In genomic region chr16:3723231-3723630, GRCm38 (mm10) we compare ENCODE assay signal across 21 mouse cellular contexts. TPM values are rescaled to one million over a fixed set of nuclear protein-coding genes. Genes with fewer than 3 reads are reported as not detected.
A peak's percentile ranks its signal among the peaks of the same experiment; 100 is the strongest.
DNase-seq lines count a peak whose midpoint lies in the region; ATAC-seq and TF ChIP-seq lines count a peak whose summit lies in the region.
"Had no signal": no experiment of that assay in that cellular context is flagged by ENCODE, and none has a peak within 500 bp of the region (broad histone marks: within the 10 kb centered on the region; RNA-seq: fewer than 3 reads in every experiment).

No protein-coding gene starts in this region.

- DNase-seq in 3134 (ENCODE audit: extremely low read depth, insufficient read length, low spot score), result peak; percentile 81
- peak; percentile 71 for DNase-seq in CD4-positive helper T cell, adult 2 months (ENCODE audit: low read depth, low spot score)
- no peak for DNase-seq in embryo, embryonic 11 days
- DNase-seq in layer of hippocampus, adult 11-12 months (ENCODE audit: low spot score), result no peak
- no peak for DNase-seq in right cerebral cortex, postnatal 10 days (ENCODE audit: low spot score in 2 of 2)
- no peak for DNase-seq in layer of hippocampus, adult 18-20 months (ENCODE audit: low spot score in 2 of 2)
- DNase-seq: cerebellum, adult 8-10 months; heart, postnatal 14 days; liver had no signal

- peak; percentile 87 for ATAC-seq in megakaryocyte, adult 5-6 weeks (ENCODE audit: poor library complexity, severe bottlenecking)
- ATAC-seq: hindbrain, postnatal 0 days had no signal

- peak overlapping the region; percentile 32 for H3K4me3 ChIP-seq in bone marrow macrophage, adult 2 months (ENCODE audit: insufficient read depth, low read length)
- H3K4me3 ChIP-seq: embryonic facial prominence, embryonic 10.5 days; heart, adult 2 months; kidney, embryonic 15.5 days; lung, embryonic 15.5 days; midbrain, embryonic 10.5 days had no signal

- H3K27ac ChIP-seq in bone marrow macrophage, adult 2 months (ENCODE audit: insufficient read depth, low read depth, low read length), result peak overlapping the region; percentile 97
- H3K27ac ChIP-seq: embryonic facial prominence, embryonic 10.5 days; heart, adult 2 months; hindbrain, postnatal 0 days; kidney, embryonic 15.5 days; lung, embryonic 15.5 days; midbrain, embryonic 10.5 days had no signal

- H3K4me1 ChIP-seq in bone marrow macrophage, adult 2 months (ENCODE audit: control insufficient read depth, insufficient read depth, low read length), result peaks cover 26% of the 10 kb centered on the region
- H3K4me1 ChIP-seq: embryonic facial prominence, embryonic 10.5 days; kidney, embryonic 15.5 days; lung, embryonic 15.5 days; midbrain, embryonic 10.5 days had no signal

- no peak for TF ChIP-seq POLR2A in bone marrow macrophage, adult 2 months (IDR thresholded peaks at IDR 0.05; ENCODE audit: borderline replicate concordance, low read depth, low read length)

- no peak for TF ChIP-seq CTCF in bone marrow macrophage, adult 2 months (IDR thresholded peaks at IDR 0.05; ENCODE audit: low read depth, low read length)

RNA-seq across cellular contexts. Expression of gene Mefv, which starts 5.3 kb away (rescaled TPM):
- polyA plus RNA-seq in bone marrow macrophage, adult 2 months (2012; ENCODE audit: insufficient read depth, insufficient read length, missing spikeins), result 62.0 and 64.0 TPM in 2 replicates
- total RNA-seq in megakaryocyte, adult 5-6 weeks (2015), result 27.5 and 28.6 TPM in 2 replicates
- 79.8 and 84.7 TPM in 2 replicates for total RNA-seq in megakaryocyte, adult 5-6 weeks (2017)
- total RNA-seq in layer of hippocampus, adult 18-20 months (2021), result not detected
- total RNA-seq: gastrocnemius, adult 18-20 months; heart, adult 2 months; heart, postnatal 14 days; hindbrain, postnatal 0 days; layer of hippocampus, adult 8-10 months had no signal
- polyA plus RNA-seq: embryonic facial prominence, embryonic 10.5 days; forebrain, embryonic 11.5 days; hindbrain, postnatal 0 days; midbrain, embryonic 10.5 days; testis, adult 2 months had no signal

RNA-seq across cellular contexts. Expression of gene Zfp263, which starts 20.7 kb away (rescaled TPM):
- 81.0 and 85.1 TPM in 2 replicates for polyA plus RNA-seq in bone marrow macrophage, adult 2 months (2012; ENCODE audit: insufficient read depth, insufficient read length, missing spikeins)
- total RNA-seq in megakaryocyte, adult 5-6 weeks (2015), result 29.0 and 29.7 TPM in 2 replicates
- total RNA-seq in megakaryocyte, adult 5-6 weeks (2017), result 35.1 and 40.4 TPM in 2 replicates
- total RNA-seq in layer of hippocampus, adult 18-20 months (2021), result 10 to 100 TPM; 18.6 to 19.6 TPM

Comparison
In these comparisons a context has a peak if more than half of its experiments do, and no peak if none do; other contexts are left out.
1. DNase-seq: peak in 3134 (single experiment) and CD4-positive helper T cell, adult 2 months (single experiment); none in embryo, embryonic 11 days (single experiment), layer of hippocampus, adult 11-12 months (single experiment), right cerebral cortex, postnatal 10 days (0 of 2) and layer of hippocampus, adult 18-20 months (0 of 2).
2. RNA of gene Mefv, which starts 5.3 kb away (total RNA-seq): 27.5 to 84.7 TPM in megakaryocyte, adult 5-6 weeks; not detected in layer of hippocampus, adult 18-20 months; every median in the first group is over 10 times any median in the second.